In the genomic region with DNA sequence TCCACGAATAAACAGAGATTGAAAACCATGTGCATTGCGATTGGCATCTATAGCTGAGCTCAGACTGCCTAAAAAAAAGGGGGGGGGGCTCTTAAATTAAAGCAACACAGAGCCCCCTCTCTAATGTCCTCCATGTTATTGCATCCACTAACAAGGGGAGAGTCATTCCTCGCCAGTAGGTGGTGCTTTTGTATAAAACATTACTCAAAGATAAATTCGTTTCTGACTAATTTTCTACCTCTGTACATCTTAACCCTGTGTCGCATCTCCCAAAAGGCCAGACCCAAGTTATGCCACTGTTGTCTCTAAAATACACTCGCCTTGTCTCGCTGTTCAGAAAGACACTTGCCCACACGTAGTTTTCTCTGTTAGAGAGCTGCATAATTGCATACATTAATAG, we compare ENCODE assay signal across 10 mouse cellular contexts.
DNase-seq lines count a peak whose midpoint lies in the region; ATAC-seq and TF ChIP-seq lines count a peak whose summit lies in the region.
"Had no signal": no experiment of that assay in that cellular context is flagged by ENCODE, and none has a peak within 500 bp of the region (broad histone marks: within the 10 kb centered on the region; RNA-seq: fewer than 3 reads in every experiment).

No protein-coding gene starts in this region.

- H3K9me3 ChIP-seq in forebrain, postnatal 0 days (ENCODE audit: low read length) = no peaks in the 10 kb centered on the region

- H3K9ac ChIP-seq in forebrain, postnatal 0 days = 0 out of 2 replicates have a peak overlapping the region, but pooled peaks have one; percentile 6

- no peak for TF ChIP-seq POLR2A in cerebellum, adult 2 months (IDR thresholded peaks at IDR 0.05; ENCODE audit: borderline replicate concordance, insufficient read depth, low read length)

- peaks cover 2% of the 10 kb centered on the region; the same call in 1 of the 2 replicates for H3K4me1 ChIP-seq in cerebellum, adult 2 months (ENCODE audit: control insufficient read depth, insufficient read depth, low read length)
- H3K4me1 ChIP-seq in forebrain, postnatal 0 days (ENCODE audit: insufficient read depth) = peaks cover 4% of the 10 kb centered on the region; the same call in 1 of the 2 replicates

- H3K4me3 ChIP-seq in left cerebral cortex, adult 2 months = peak overlapping the region; percentile 15
- H3K4me3 ChIP-seq in cerebellum, adult 2 months (replicated peaks; ENCODE audit: insufficient read depth, low read depth, low read length) = peak overlapping the region; percentile 52
- no peak overlapping the region for H3K4me3 ChIP-seq in forebrain, postnatal 0 days (ENCODE audit: low read depth, low read length)

- TF ChIP-seq CTCF in left cerebral cortex, adult 2 months (IDR thresholded peaks at IDR 0.05) = peak; percentile 56
- peak; percentile 42; the same call in 1 of the 2 replicates for TF ChIP-seq CTCF in cerebellum, adult 2 months (IDR thresholded peaks at IDR 0.05; ENCODE audit: borderline replicate concordance, insufficient read depth, low read depth, low read length)
- peak; percentile 69 for TF ChIP-seq CTCF in forebrain, postnatal 0 days (IDR thresholded peaks at IDR 0.05; ENCODE audit: low read depth)

- no peak for DNase-seq in left cerebral cortex, adult 2 months (ENCODE audit: extremely low spot score in 1 of 2, low spot score in 2 of 2)
- no peak for DNase-seq in left cerebral cortex, postnatal 14 days (ENCODE audit: low spot score in 2 of 2)
- DNase-seq in cerebellum, adult 2 months = peak; percentile 37 to 58
- DNase-seq in forebrain, postnatal 0 days = peak; percentile 79
- DNase-seq in retina, embryonic 14.5 days (ENCODE audit: low spot score) = peak; percentile 66
- no peak for DNase-seq in heart, adult 9 months (ENCODE audit: low spot score in 2 of 2)
- DNase-seq in B cell, adult 2 months = no peak
- no peak for DNase-seq in gastrocnemius, postnatal 14 days
- DNase-seq: heart, postnatal 36 days; lung, postnatal 10 days had no signal

- no peaks in the 10 kb centered on the region for H3K27me3 ChIP-seq in cerebellum, adult 2 months (ENCODE audit: control insufficient read depth, insufficient read depth, low read length)
- no peaks in the 10 kb centered on the region for H3K27me3 ChIP-seq in forebrain, postnatal 0 days (ENCODE audit: insufficient read depth, low read length)

- peak overlapping the region; percentile 63 for H3K27ac ChIP-seq in left cerebral cortex, adult 2 months
- no peak overlapping the region for H3K27ac ChIP-seq in cerebellum, adult 2 months (ENCODE audit: insufficient read depth, low read length)
- H3K27ac ChIP-seq in forebrain, postnatal 0 days (ENCODE audit: low read depth, low read length) = peak overlapping the region; percentile 75; the same call in 1 of the 2 replicates

- 18% methylated on average over 8 of the region's 8 CpGs for WGBS in cerebellum, adult 2 months
- 18% methylated on average over 8 of the region's 8 CpGs for WGBS in forebrain, postnatal 0 days

- peaks cover 3% of the 10 kb centered on the region; the same call in 1 of the 2 replicates for H3K36me3 ChIP-seq in forebrain, postnatal 0 days (ENCODE audit: insufficient read depth)

- intact Hi-C loops in left cerebral cortex, adult 2 months (cut with DNase I) = loop anchor here (2.0 to 5.0 kb wide), 3 partner anchors 54 to 1502 kb away; no protein-coding TSS in a partner anchor
- intact Hi-C loops in left cerebral cortex, postnatal 14 days (cut with DNase I) = loop anchor here (5.0 kb wide), 2 partner anchors 52 to 687 kb away; no protein-coding TSS in a partner anchor
- intact Hi-C loops in gastrocnemius, postnatal 14 days (cut with DNase I; ENCODE audit: low total_unique reads) = no loop called here

- ATAC-seq in forebrain, postnatal 0 days = peak; percentile 58

- H3K4me2 ChIP-seq in forebrain, postnatal 0 days (ENCODE audit: low read depth) = peak overlapping the region; percentile 35

Comparison
In these comparisons a context has a peak if more than half of its experiments do, and no peak if none do; other contexts are left out.
1. DNase-seq: peak in cerebellum, adult 2 months (2 of 2), forebrain, postnatal 0 days (single experiment) and retina, embryonic 14.5 days (single experiment); none in left cerebral cortex, adult 2 months (0 of 2), left cerebral cortex, postnatal 14 days (0 of 2), heart, adult 9 months (0 of 2), B cell, adult 2 months (0 of 2) and gastrocnemius, postnatal 14 days (single experiment).
2. Peak in every context shown above with its lines, with median percentiles within 50 percentile points of each other: CTCF ChIP-seq.